ENCODE assay signal across 26 mouse cellular contexts in genomic region chr15:64447239-64447952, GRCm38 (mm10).
DNase-seq lines count a peak whose midpoint lies in the region; ATAC-seq and TF ChIP-seq lines count a peak whose summit lies in the region.
"Had no signal": no experiment of that assay in that cellular context is flagged by ENCODE, and none has a peak within 500 bp of the region (broad histone marks: within the 10 kb centered on the region; RNA-seq: fewer than 3 reads in every experiment).

No protein-coding gene starts in this region.

- H3K4me1 ChIP-seq in lung, embryonic 14.5 days (ENCODE audit: insufficient read depth), result no peaks in the 10 kb centered on the region
- no peaks in the 10 kb centered on the region for H3K4me1 ChIP-seq in MEL (ENCODE audit: control insufficient read depth in 1 of 2, insufficient read depth in 2 of 2, low read length in 2 of 2)
- 0 out of 2 replicates have a peak, but pooled peaks cover 3% of the 10 kb centered on the region for H3K4me1 ChIP-seq in kidney, embryonic 15.5 days
- H3K4me1 ChIP-seq: heart, embryonic 13.5 days; hindbrain, embryonic 10.5 days had no signal

- no peak overlapping the region for H3K4me2 ChIP-seq in lung, embryonic 14.5 days
- no peak overlapping the region for H3K4me2 ChIP-seq in kidney, embryonic 15.5 days
- H3K4me2 ChIP-seq: heart, embryonic 13.5 days; hindbrain, embryonic 15.5 days had no signal

- peak; percentile 1 for DNase-seq in lung, embryonic 14.5 days
- DNase-seq in lung, postnatal 36 days, result no peak
- peak; percentile 11 for DNase-seq in MEL (ENCODE audit: low read depth, low spot score)
- peak; percentile 66 for DNase-seq in splenic B cell, adult 2 months (ENCODE audit: low read depth, low spot score)
- no peak for DNase-seq in gastrocnemius, postnatal 4 days (ENCODE audit: low spot score in 2 of 2)
- DNase-seq in lung, postnatal 10 days, result no peak
- DNase-seq: adrenal gland, postnatal 25 days; cerebellum, adult 18-20 months; gastrocnemius, postnatal 14 days; heart, adult 2 months; heart, postnatal 10 days; kidney, adult 11 months; kidney, postnatal 25 days; liver; lung, adult 2 months; midbrain, embryonic 14.5 days; right cerebral cortex, postnatal 25 days had no signal

- no peak overlapping the region for H3K4me3 ChIP-seq in lung, embryonic 14.5 days (ENCODE audit: low read depth, low read length)
- no peak overlapping the region for H3K4me3 ChIP-seq in MEL (ENCODE audit: control insufficient read depth in 1 of 2, insufficient read depth in 1 of 2, low read depth in 2 of 2, low read length in 2 of 2)
- no peak overlapping the region for H3K4me3 ChIP-seq in kidney, embryonic 15.5 days (replicated peaks)
- H3K4me3 ChIP-seq: heart, adult 2 months; heart, embryonic 13.5 days; hindbrain, embryonic 10.5 days; hindbrain, embryonic 15.5 days had no signal

- no peak for TF ChIP-seq EP300 in MEL (IDR thresholded peaks at IDR 0.05; ENCODE audit: low read depth in 1 of 2, low read length in 2 of 2)

- H3K79me2 ChIP-seq in MEL (ENCODE audit: control insufficient read depth, insufficient read depth, low read length, poor library complexity), result no peaks in the 10 kb centered on the region

- H3K27me3 ChIP-seq in lung, embryonic 14.5 days (ENCODE audit: insufficient read depth, low read length), result no peaks in the 10 kb centered on the region
- 0 out of 4 replicates have a peak, but pooled peaks cover 0 to 1% of the 10 kb centered on the region in 2 experiments for H3K27me3 ChIP-seq in MEL (ENCODE audit: control insufficient read depth in 1 of 2, insufficient read depth in 2 of 2, low read length in 2 of 2)
- H3K27me3 ChIP-seq in splenic B cell, adult 2 months (ENCODE audit: control insufficient read depth, insufficient read depth, low read length, poor library complexity, severe bottlenecking), result no peaks in the 10 kb centered on the region
- H3K27me3 ChIP-seq in kidney, embryonic 15.5 days, result no peaks in the 10 kb centered on the region
- H3K27me3 ChIP-seq: heart, embryonic 13.5 days; hindbrain, embryonic 15.5 days had no signal

- WGBS in lung, embryonic 14.5 days, result 50% methylated on average over 5 of the region's 5 CpGs
- 64% methylated on average over 5 of the region's 5 CpGs for WGBS in kidney, embryonic 15.5 days

- TF ChIP-seq CTCF in lung, embryonic 14.5 days (IDR thresholded peaks at IDR 0.05; ENCODE audit: low read depth), result no peak
- no peak for TF ChIP-seq CTCF in MEL (IDR thresholded peaks at IDR 0.05 in 2 of 3, conservative IDR thresholded peaks at IDR 0.05 in 1 of 3; ENCODE audit: control insufficient read depth in 1 of 3, insufficient read depth in 1 of 3, low read depth in 2 of 3, low read length in 3 of 3, poor library complexity in 1 of 3, severe bottlenecking in 1 of 3)

- no peaks in the 10 kb centered on the region for H3K9me3 ChIP-seq in lung, embryonic 14.5 days (ENCODE audit: low read depth, low read length)
- no peaks in the 10 kb centered on the region for H3K9me3 ChIP-seq in MEL (replicated peaks; ENCODE audit: insufficient read depth, low read length)
- no peaks in the 10 kb centered on the region for H3K9me3 ChIP-seq in kidney, embryonic 15.5 days (replicated peaks)
- H3K9me3 ChIP-seq: G1E; heart, embryonic 13.5 days; hindbrain, embryonic 10.5 days; hindbrain, embryonic 15.5 days had no signal

- no peak overlapping the region for H3K9ac ChIP-seq in lung, embryonic 14.5 days
- H3K9ac ChIP-seq in MEL (ENCODE audit: control insufficient read depth, low read depth, low read length, poor library complexity, severe bottlenecking), result no peak overlapping the region
- no peak overlapping the region for H3K9ac ChIP-seq in kidney, embryonic 15.5 days
- H3K9ac ChIP-seq: heart, embryonic 13.5 days; hindbrain, embryonic 15.5 days; liver, embryonic 14.5 days had no signal

- no peak for TF ChIP-seq RAD21 in MEL (IDR thresholded peaks at IDR 0.05; ENCODE audit: low read depth, low read length)

- no peaks in the 10 kb centered on the region for H3K36me3 ChIP-seq in lung, embryonic 14.5 days (ENCODE audit: insufficient read depth)
- H3K36me3 ChIP-seq in MEL (ENCODE audit: control insufficient read depth in 1 of 2, insufficient read depth in 2 of 2, low read length in 2 of 2), result no peaks in the 10 kb centered on the region
- H3K36me3 ChIP-seq in splenic B cell, adult 2 months (ENCODE audit: control insufficient read depth, insufficient read depth, low read length, poor library complexity, severe bottlenecking), result no peaks in the 10 kb centered on the region
- H3K36me3 ChIP-seq in kidney, embryonic 15.5 days, result no peaks in the 10 kb centered on the region
- H3K36me3 ChIP-seq: G1E; heart, embryonic 13.5 days; hindbrain, embryonic 10.5 days; hindbrain, embryonic 15.5 days had no signal

- no peak for TF ChIP-seq POLR2A in MEL (IDR thresholded peaks at IDR 0.05; ENCODE audit: control insufficient read depth in 1 of 2, insufficient read depth in 1 of 2, low read depth in 1 of 2, low read length in 2 of 2, poor library complexity in 1 of 2)

- ATAC-seq in lung, embryonic 14.5 days (ENCODE audit: insufficient read depth), result no peak
- peak; percentile 27 to 39; a peak in 1 of 4 replicates for ATAC-seq in hematopoietic stem cell, adult 5-6 weeks (replicated peaks in 1 of 2; ENCODE audit: insufficient read depth in 1 of 2, low FRiP score in 2 of 2, low TSS enrichment in 1 of 2, low read depth in 1 of 2, poor library complexity in 2 of 2, severe bottlenecking in 2 of 2)
- ATAC-seq in kidney, embryonic 15.5 days (replicated peaks; ENCODE audit: low FRiP score), result no peak
- ATAC-seq: forebrain, embryonic 14.5 days; inflammation-experienced regulatory T-cells, adult 6 months had no signal

- H3K27ac ChIP-seq in lung, embryonic 14.5 days (ENCODE audit: low read depth), result no peak overlapping the region
- H3K27ac ChIP-seq in MEL (ENCODE audit: control insufficient read depth, low read depth, low read length), result no peak overlapping the region
- H3K27ac ChIP-seq in kidney, embryonic 15.5 days, result no peak overlapping the region
- H3K27ac ChIP-seq: heart, adult 2 months; heart, embryonic 13.5 days; hindbrain, embryonic 10.5 days; hindbrain, embryonic 15.5 days; liver, embryonic 14.5 days had no signal

TF ChIP-seq in MEL, 35 proteins besides CTCF, POLR2A, EP300 and RAD21:
- TF ChIP-seq NELFE (IDR thresholded peaks at IDR 0.05; ENCODE audit: low read depth, low read length) (no peak), USF1 (IDR thresholded peaks at IDR 0.05; ENCODE audit: low read depth, low read length) (no peak), CHD1 (IDR thresholded peaks at IDR 0.05; ENCODE audit: low read depth, low read length) (no peak), POLR2AphosphoS2 (IDR thresholded peaks at IDR 0.05; ENCODE audit: low read length) (no peak), RCOR1 (IDR thresholded peaks at IDR 0.05; ENCODE audit: low read depth, low read length) (no peak), SIN3A (IDR thresholded peaks at IDR 0.05; ENCODE audit: low read length) (no peak), TAL1 (IDR thresholded peaks at IDR 0.05; ENCODE audit: low read length) (no peak), POLR2AphosphoS5 (IDR thresholded peaks at IDR 0.05; ENCODE audit: borderline replicate concordance, low read depth, low read length) (no peak), ZNF384 (IDR thresholded peaks at IDR 0.05; ENCODE audit: low read depth, low read length) (no peak), BHLHE40 (IDR thresholded peaks at IDR 0.05; ENCODE audit: borderline replicate concordance, low read depth, low read length) (no peak), CHD2 (IDR thresholded peaks at IDR 0.05; ENCODE audit: low read length) (no peak), GABPA (IDR thresholded peaks at IDR 0.05; ENCODE audit: low read depth, low read length) (no peak), MAFK (IDR thresholded peaks at IDR 0.05; ENCODE audit: borderline replicate concordance, low read depth, low read length) (no peak), MEF2A (IDR thresholded peaks at IDR 0.05; ENCODE audit: extremely low read depth, insufficient replicate concordance, low read depth, low read length, poor library complexity, severe bottlenecking) (no peak)

Comparison
In these comparisons a context has a peak if more than half of its experiments do, and no peak if none do; other contexts are left out.
1. DNase-seq: peak in lung, embryonic 14.5 days (single experiment), MEL (single experiment) and splenic B cell, adult 2 months (single experiment); none in lung, postnatal 36 days (single experiment), gastrocnemius, postnatal 4 days (0 of 2) and lung, postnatal 10 days (single experiment).
2. ATAC-seq: peak in hematopoietic stem cell, adult 5-6 weeks (2 of 2); none in lung, embryonic 14.5 days (single experiment) and kidney, embryonic 15.5 days (single experiment).